Mouse (Mus musculus) liver, adult 2 months (tissue): ENCODE data around the gene Adgrl4. TPM values are rescaled to one million over a fixed set of nuclear protein-coding genes. Genes with fewer than 3 reads are reported as not detected.

ENCODE experiments used
- DNase-seq: peaks from one replicate; pipeline ENCODE4 v3.0.0-alpha.2; 2011; ENCODE audit warnings: low read depth, low spot score; ENCODE audit errors: extremely low read depth
- H3K27ac ChIP-seq: fragments of 200-500 bp; replicated peaks from 2 replicates; pipeline ENCODE4 v1.5.1; 2012; ENCODE audit warnings: low read depth, mild to moderate bottlenecking, control low read depth, inconsistent platforms, low read length; ENCODE audit not compliant: insufficient read depth
- H3K27me3 ChIP-seq: fragments of 200-500 bp; 2 replicates; pipeline ENCODE4 v1.6.1; 2012; ENCODE audit warnings: mild to moderate bottlenecking, moderate library complexity, low read length, inconsistent platforms; ENCODE audit not compliant: control insufficient read depth, insufficient read depth
- H3K36me3 ChIP-seq: fragments of 200-500 bp; 2 replicates; pipeline ENCODE4 v1.6.1; 2012; ENCODE audit warnings: low read length, inconsistent platforms; ENCODE audit not compliant: control insufficient read depth, insufficient read depth
- H3K4me1 ChIP-seq: fragments of 200-500 bp; 2 replicates; pipeline ENCODE4 v1.6.1; 2011; ENCODE audit warnings: low read length; ENCODE audit not compliant: control insufficient read depth, insufficient read depth
- H3K4me3 ChIP-seq: fragments of 200-500 bp; 2 replicates; pipeline ENCODE4 v1.5.1; 2011; ENCODE audit warnings: low read depth, mild to moderate bottlenecking, control low read depth, low read length, moderate library complexity; ENCODE audit not compliant: insufficient read depth
- H3K79me2 ChIP-seq: fragments of 200-500 bp; 2 replicates; pipeline ENCODE4 v1.6.1; 2012; ENCODE audit warnings: inconsistent platforms, mild to moderate bottlenecking, low read length, moderate library complexity; ENCODE audit not compliant: control insufficient read depth, insufficient read depth
- H3K9ac ChIP-seq: fragments of 200-500 bp; 2 replicates; pipeline ENCODE4 v1.6.1; 2012; ENCODE audit warnings: low read depth, mild to moderate bottlenecking, control low read depth, inconsistent platforms, low read length
- CTCF ChIP-seq: fragments of 200-500 bp; IDR thresholded peaks from 2 replicates; pipeline ENCODE4 v1.5.1; 2011; ENCODE audit warnings: low read depth, low read length, control low read depth
- POLR2A ChIP-seq: fragments of 200-500 bp; IDR thresholded peaks from 2 replicates; pipeline ENCODE4 v1.6.1; 2011; ENCODE audit warnings: low read length, control low read depth; ENCODE audit not compliant: insufficient read depth; ENCODE audit errors: extremely low read depth
- WGBS: fragments of 180-500 bp; shearing (Covaris S2); methylation state at CpG from one replicate; pipeline ENCODE4 v1.1.7; 2018; 5-methylcytosine and 5-hydroxymethylcytosine counted together
- polyA plus RNA-seq: library from polyadenylated mRNA; depleted of rRNA; stranded (reverse); fragments of >200 nt; gene quantifications from 2 replicates; pipeline ENCODE4 v1.2.3, GENCODE M21; 2012; rRNA removed
- total RNA-seq: library from RNA; depleted of rRNA; stranded (reverse); fragments of >200 nt; gene quantifications from 2 replicates; pipeline ENCODE4 v1.2.3, GENCODE M21; 2014; rRNA removed

The Adgrl4 gene
- total RNA-seq = 16.7 and 17.9 TPM in 2 replicates
- 2.4 and 2.7 TPM in 2 replicates for polyA plus RNA-seq

GRCm38 (mm10) chr3:151437693-151438092 lies at the start of gene Adgrl4:
TSS of gene Adgrl4 (plus strand) at chr3:151437887.
- Histone ChIP-seq H3K36me3 (no peaks in the 10 kb centered on the region), H3K4me3 (peak within 1 kb of the TSS; percentile 62), H3K9ac (peak within 1 kb of the TSS; percentile 43), H3K27me3 (no peaks in the 10 kb centered on the region), H3K79me2 (no peaks in the 10 kb centered on the region), H3K4me1 (no peaks in the 10 kb centered on the region; the same call in 1 of the 2 replicates), H3K27ac (peak within 1 kb of the TSS; percentile 87)
- WGBS = 3% methylated on average over 17 of the region's 17 CpGs
- DNase-seq = no peak
- TF ChIP-seq CTCF = no peak
- no peak for TF ChIP-seq POLR2A

- TF ChIP-seq POLR2A (no peak), CTCF (no peak)
- Histone ChIP-seq H3K9ac (no peak overlapping the region), H3K27ac (no peak overlapping the region), H3K27me3 (no peaks in the 10 kb centered on the region), H3K79me2 (no peaks in the 10 kb centered on the region), H3K4me1 (no peaks in the 10 kb centered on the region), H3K36me3 (no peaks in the 10 kb centered on the region), H3K4me3 (no peak overlapping the region)
- no peak for DNase-seq
These were observed 46.8 kb upstream of the Adgrl4 start for GRCm38 (mm10) chr3:151390912-151391311.

- Histone ChIP-seq H3K79me2 (no peaks in the 10 kb centered on the region), H3K9ac (no peak overlapping the region), H3K27me3 (no peaks in the 10 kb centered on the region), H3K4me1 (no peaks in the 10 kb centered on the region), H3K27ac (no peak overlapping the region), H3K36me3 (no peaks in the 10 kb centered on the region), H3K4me3 (no peak overlapping the region)
- TF ChIP-seq CTCF = no peak
- TF ChIP-seq POLR2A = no peak
- 76% methylated on average over 4 of the region's 4 CpGs for WGBS
- DNase-seq = no peak
These were observed 44.8 kb upstream of the Adgrl4 start for GRCm38 (mm10) chr3:151392891-151393290.

GRCm38 (mm10) chr3:151393330-151393729 lies 44.4 kb upstream of the Adgrl4 start:
- no peak overlapping the region for H3K9ac ChIP-seq
- no peaks in the 10 kb centered on the region for H3K36me3 ChIP-seq
- H3K4me3 ChIP-seq = no peak overlapping the region
- no peak overlapping the region for H3K27ac ChIP-seq
- WGBS = 73% methylated on average over 1 of the region's 1 CpGs
- TF ChIP-seq CTCF = no peak
- no peak for TF ChIP-seq POLR2A
- no peaks in the 10 kb centered on the region for H3K27me3 ChIP-seq
- H3K4me1 ChIP-seq = no peaks in the 10 kb centered on the region
- H3K79me2 ChIP-seq = no peaks in the 10 kb centered on the region
- no peak for DNase-seq

- Histone ChIP-seq H3K27ac (no peak overlapping the region), H3K36me3 (no peaks in the 10 kb centered on the region), H3K79me2 (no peaks in the 10 kb centered on the region), H3K9ac (no peak overlapping the region), H3K27me3 (no peaks in the 10 kb centered on the region), H3K4me3 (no peak overlapping the region), H3K4me1 (no peaks in the 10 kb centered on the region)
- 87% methylated on average over 1 of the region's 1 CpGs for WGBS
- no peak for DNase-seq
- no peak for TF ChIP-seq POLR2A
- no peak for TF ChIP-seq CTCF
These were observed 38.4 kb upstream of the Adgrl4 start for GRCm38 (mm10) chr3:151399270-151399669.

- H3K27ac ChIP-seq = no peak overlapping the region
- WGBS = 64% methylated on average over 2 of the region's 2 CpGs
- H3K4me1 ChIP-seq = no peaks in the 10 kb centered on the region
- DNase-seq = no peak
- no peaks in the 10 kb centered on the region for H3K27me3 ChIP-seq
- no peak overlapping the region for H3K9ac ChIP-seq
- H3K4me3 ChIP-seq = no peak overlapping the region
- H3K79me2 ChIP-seq = no peaks in the 10 kb centered on the region
- TF ChIP-seq CTCF (no peak), POLR2A (no peak)
- no peaks in the 10 kb centered on the region for H3K36me3 ChIP-seq
These were observed 26.7 kb upstream of the Adgrl4 start for GRCm38 (mm10) chr3:151411031-151411430.
